Mouse (Mus musculus): ENCODE data around the gene Pnpt1.

DNA sequence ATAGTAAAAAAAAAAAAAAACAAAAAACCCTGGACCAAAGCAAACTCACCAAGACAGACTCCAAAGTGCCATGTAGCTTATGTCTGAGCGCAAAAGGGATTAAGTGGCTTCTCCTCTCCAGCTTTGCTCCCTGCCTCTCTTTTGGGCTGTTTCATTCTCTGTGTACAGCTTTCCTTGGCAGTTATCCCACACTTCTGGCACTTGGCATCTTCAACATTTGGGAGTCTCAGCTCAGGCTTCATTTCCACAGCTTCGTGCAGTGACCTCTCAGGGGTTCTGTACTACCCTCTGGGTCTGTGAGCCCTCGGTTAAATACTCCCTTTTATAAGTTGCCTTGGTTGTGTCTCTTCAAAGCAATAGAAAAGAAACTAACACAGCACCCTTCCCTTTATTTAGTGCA is 50.1 kb downstream of the Pnpt1 start:
- TF ChIP-seq CTCF (IDR thresholded peaks at IDR 0.05; ENCODE audit: control insufficient read depth, insufficient read depth, low read length) (no peak), POLR2A (IDR thresholded peaks at IDR 0.05; ENCODE audit: borderline replicate concordance, control insufficient read depth, low read depth, low read length) (no peak)
